In the genomic region with DNA sequence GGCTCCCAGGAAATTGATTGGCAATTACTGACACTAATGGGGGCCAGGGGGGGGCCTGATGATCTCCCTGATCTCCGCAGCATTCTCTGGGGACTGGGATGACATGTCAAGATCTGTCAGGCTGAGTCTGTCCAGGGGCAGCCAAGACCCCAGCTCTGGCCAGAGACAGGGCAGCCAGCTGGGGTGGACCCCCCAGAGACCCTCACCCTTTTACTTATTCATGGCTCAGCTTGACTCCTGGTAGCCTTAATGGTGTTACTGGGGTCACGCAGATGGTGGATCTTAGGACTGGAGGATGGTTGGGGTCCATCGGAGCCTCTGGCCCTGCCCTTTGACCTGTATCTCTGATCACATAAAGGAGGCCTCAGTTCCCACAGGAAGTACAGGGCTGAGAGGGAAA, we compare ENCODE assay signal across 19 mouse cellular contexts.
A peak's percentile ranks its signal among the peaks of the same experiment; 100 is the strongest.
DNase-seq lines count a peak whose midpoint lies in the region; ATAC-seq and TF ChIP-seq lines count a peak whose summit lies in the region.
"Had no signal": no experiment of that assay in that cellular context is flagged by ENCODE, and none has a peak within 500 bp of the region (broad histone marks: within the 10 kb centered on the region; RNA-seq: fewer than 3 reads in every experiment).

No protein-coding gene starts in this region.

- peaks cover 96% of the 10 kb centered on the region for H3K4me1 ChIP-seq in forebrain, embryonic 10.5 days
- H3K4me1 ChIP-seq in forebrain, embryonic 14.5 days (ENCODE audit: control insufficient read depth, insufficient read depth, low read length): peaks cover 39% of the 10 kb centered on the region
- H3K4me1 ChIP-seq in hindbrain, embryonic 12.5 days: peaks cover 73% of the 10 kb centered on the region
- H3K4me1 ChIP-seq in hindbrain, postnatal 0 days (ENCODE audit: insufficient read depth, low read length): peaks cover 38% of the 10 kb centered on the region
- H3K4me1 ChIP-seq in liver, embryonic 11.5 days (replicated peaks; ENCODE audit: control insufficient read depth, insufficient read depth, low read length): peaks cover 14% of the 10 kb centered on the region

- no peak overlapping the region for H3K4me3 ChIP-seq in forebrain, embryonic 10.5 days
- H3K4me3 ChIP-seq in forebrain, embryonic 14.5 days (ENCODE audit: low read depth, low read length): no peak overlapping the region
- no peak overlapping the region for H3K4me3 ChIP-seq in hindbrain, embryonic 12.5 days
- no peak overlapping the region for H3K4me3 ChIP-seq in hindbrain, postnatal 0 days (ENCODE audit: low read length)
- no peak overlapping the region for H3K4me3 ChIP-seq in liver, embryonic 11.5 days (ENCODE audit: low read depth, low read length)
- H3K4me3 ChIP-seq: embryonic facial prominence, embryonic 13.5 days; forebrain, embryonic 15.5 days; heart, adult 2 months; heart, embryonic 15.5 days had no signal

- H3K9me3 ChIP-seq in forebrain, embryonic 10.5 days: no peaks in the 10 kb centered on the region
- H3K9me3 ChIP-seq in forebrain, embryonic 14.5 days (replicated peaks; ENCODE audit: control insufficient read depth, low read length): no peaks in the 10 kb centered on the region
- no peaks in the 10 kb centered on the region for H3K9me3 ChIP-seq in hindbrain, embryonic 12.5 days (replicated peaks)
- no peaks in the 10 kb centered on the region for H3K9me3 ChIP-seq in hindbrain, postnatal 0 days (ENCODE audit: low read length)
- no peaks in the 10 kb centered on the region for H3K9me3 ChIP-seq in liver, embryonic 11.5 days (ENCODE audit: control insufficient read depth, low read length)
- H3K9me3 ChIP-seq: embryonic facial prominence, embryonic 13.5 days; forebrain, embryonic 15.5 days; heart, embryonic 15.5 days had no signal

- no peak overlapping the region for H3K4me2 ChIP-seq in forebrain, embryonic 14.5 days (ENCODE audit: low read length)
- H3K4me2 ChIP-seq in hindbrain, embryonic 12.5 days (replicated peaks): no peak overlapping the region
- H3K4me2 ChIP-seq in hindbrain, postnatal 0 days (ENCODE audit: low read depth, low read length): no peak overlapping the region
- no peak overlapping the region for H3K4me2 ChIP-seq in liver, embryonic 11.5 days
- H3K4me2 ChIP-seq: embryonic facial prominence, embryonic 13.5 days; forebrain, embryonic 15.5 days; heart, embryonic 11.5 days; heart, embryonic 15.5 days had no signal

- no peak overlapping the region for H3K9ac ChIP-seq in forebrain, embryonic 14.5 days (ENCODE audit: low read length)
- H3K9ac ChIP-seq in hindbrain, embryonic 12.5 days: no peak overlapping the region
- no peak overlapping the region for H3K9ac ChIP-seq in hindbrain, postnatal 0 days (replicated peaks; ENCODE audit: low read length)
- H3K9ac ChIP-seq in liver, embryonic 11.5 days (ENCODE audit: low read depth, low read length): no peak overlapping the region
- H3K9ac ChIP-seq: embryonic facial prominence, embryonic 13.5 days; forebrain, embryonic 15.5 days; heart, embryonic 15.5 days had no signal

- ATAC-seq in forebrain, embryonic 14.5 days: no peak
- no peak for ATAC-seq in hindbrain, embryonic 12.5 days (ENCODE audit: low FRiP score)
- no peak for ATAC-seq in hindbrain, postnatal 0 days
- no peak for ATAC-seq in liver, embryonic 11.5 days (replicated peaks; ENCODE audit: low FRiP score)
- ATAC-seq: forebrain, embryonic 15.5 days; inflammation-experienced regulatory T-cells, adult 6 months had no signal

- 30% methylated on average over 3 of the region's 3 CpGs for WGBS in forebrain, embryonic 10.5 days
- WGBS in forebrain, embryonic 14.5 days: 64% methylated on average over 3 of the region's 3 CpGs
- 47% methylated on average over 3 of the region's 3 CpGs for WGBS in hindbrain, embryonic 12.5 days
- WGBS in hindbrain, postnatal 0 days: 58% methylated on average over 3 of the region's 3 CpGs
- 71% methylated on average over 3 of the region's 3 CpGs for WGBS in liver, embryonic 11.5 days

- peaks cover 20% of the 10 kb centered on the region for H3K36me3 ChIP-seq in forebrain, embryonic 10.5 days (replicated peaks)
- no peaks in the 10 kb centered on the region for H3K36me3 ChIP-seq in forebrain, embryonic 14.5 days (ENCODE audit: control insufficient read depth, insufficient read depth, low read length)
- no peaks in the 10 kb centered on the region for H3K36me3 ChIP-seq in hindbrain, embryonic 12.5 days
- no peaks in the 10 kb centered on the region for H3K36me3 ChIP-seq in hindbrain, postnatal 0 days (ENCODE audit: insufficient read depth, low read length)
- H3K36me3 ChIP-seq in liver, embryonic 11.5 days (ENCODE audit: control insufficient read depth, insufficient read depth, low read length): no peaks in the 10 kb centered on the region
- H3K36me3 ChIP-seq: embryonic facial prominence, embryonic 13.5 days; forebrain, embryonic 15.5 days; heart, embryonic 15.5 days had no signal

- H3K27me3 ChIP-seq in forebrain, embryonic 10.5 days (ENCODE audit: poor library complexity, severe bottlenecking): peaks cover 13% of the 10 kb centered on the region
- H3K27me3 ChIP-seq in forebrain, embryonic 14.5 days (replicated peaks; ENCODE audit: control insufficient read depth, insufficient read depth, low read length): no peaks in the 10 kb centered on the region
- no peaks in the 10 kb centered on the region for H3K27me3 ChIP-seq in hindbrain, embryonic 12.5 days
- no peaks in the 10 kb centered on the region for H3K27me3 ChIP-seq in hindbrain, postnatal 0 days (ENCODE audit: insufficient read depth, low read length)
- no peaks in the 10 kb centered on the region for H3K27me3 ChIP-seq in liver, embryonic 11.5 days (replicated peaks; ENCODE audit: control insufficient read depth, insufficient read depth, low read length)
- H3K27me3 ChIP-seq: embryonic facial prominence, embryonic 13.5 days; forebrain, embryonic 15.5 days had no signal

- no peak for DNase-seq in forebrain, embryonic 10.5 days (ENCODE audit: extremely low spot score, low spot score)
- no peak for DNase-seq in forebrain, embryonic 14.5 days (ENCODE audit: low spot score)
- DNase-seq in hindbrain, postnatal 0 days (ENCODE audit: low spot score): no peak
- DNase-seq in retina, embryonic 14.5 days (ENCODE audit: low spot score): peak; percentile 42
- DNase-seq in retina, postnatal 1 day: no peak
- DNase-seq in liver, embryonic 11.5 days (ENCODE audit: low spot score): no peak
- DNase-seq: adrenal gland, postnatal 10 days; cerebellum, adult 11 months; cerebellum, adult 8-10 months; cerebellum, postnatal 14 days; gastrocnemius, postnatal 10 days; heart, adult 2 months; heart, postnatal 14 days had no signal

- H3K27ac ChIP-seq in forebrain, embryonic 10.5 days: peak overlapping the region; percentile 12
- H3K27ac ChIP-seq in forebrain, embryonic 14.5 days (ENCODE audit: low read depth, low read length): no peak overlapping the region
- 0 out of 2 replicates have a peak overlapping the region, but pooled peaks have one; percentile 35 for H3K27ac ChIP-seq in hindbrain, embryonic 12.5 days
- H3K27ac ChIP-seq in hindbrain, postnatal 0 days: no peak overlapping the region
- no peak overlapping the region for H3K27ac ChIP-seq in liver, embryonic 11.5 days (ENCODE audit: low read depth, low read length)
- H3K27ac ChIP-seq: embryonic facial prominence, embryonic 13.5 days; forebrain, embryonic 15.5 days; heart, adult 2 months; heart, embryonic 15.5 days had no signal

- TF ChIP-seq CTCF in hindbrain, postnatal 0 days (IDR thresholded peaks at IDR 0.05; ENCODE audit: low read depth): no peak

Comparison
In these comparisons a context has a peak if more than half of its experiments do, and no peak if none do; other contexts are left out.
1. H3K27ac ChIP-seq: peak in forebrain, embryonic 10.5 days (single experiment) and hindbrain, embryonic 12.5 days (single experiment); none in forebrain, embryonic 14.5 days (single experiment), hindbrain, postnatal 0 days (single experiment) and liver, embryonic 11.5 days (single experiment).